Mouse (Mus musculus): ENCODE measurements at regions not wholly inside any gene's neighbourhood (a gene's known extent, or its start where the extent isn't known, plus 50 kb on each side); places are given as distances from the start of the nearest gene placed in this dataset.

- TF ChIP-seq POLR2A (IDR thresholded peaks at IDR 0.05; ENCODE audit: control insufficient read depth, low read depth, low read length): no peak
- no peak for TF ChIP-seq CTCF (IDR thresholded peaks at IDR 0.05; ENCODE audit: control insufficient read depth, insufficient read depth, insufficient replicate concordance, low read depth, low read length)
- H3K27me3 ChIP-seq (ENCODE audit: control insufficient read depth, insufficient read depth, low read length): no peaks in the 10 kb centered on the region
Observed at GRCm38 (mm10) chr1:190036726-190037125, 114.6 kb upstream of the Smyd2 start.

GRCm38 (mm10) chr1:190035935-190036334 is 113.8 kb upstream of the Smyd2 start:
- no peak for TF ChIP-seq POLR2A (IDR thresholded peaks at IDR 0.05; ENCODE audit: control insufficient read depth, low read depth, low read length)
- no peak for TF ChIP-seq CTCF (IDR thresholded peaks at IDR 0.05; ENCODE audit: control insufficient read depth, insufficient read depth, insufficient replicate concordance, low read depth, low read length)
- Histone ChIP-seq H3K4me3 (ENCODE audit: control insufficient read depth, low read depth, low read length) (no peak overlapping the region), H3K4me1 (ENCODE audit: control insufficient read depth, insufficient read depth, low read length) (no peaks in the 10 kb centered on the region; the same call in 1 of the 2 replicates), H3K27me3 (ENCODE audit: control insufficient read depth, insufficient read depth, low read length) (no peaks in the 10 kb centered on the region), H3K36me3 (ENCODE audit: control insufficient read depth, insufficient read depth, low read length) (no peaks in the 10 kb centered on the region), H3K27ac (ENCODE audit: control insufficient read depth, insufficient read depth, low read depth, low read length) (no peak overlapping the region)

More at GRCm38 (mm10) chr1:190036726-190037125, 114.6 kb upstream of the Smyd2 start:
- Histone ChIP-seq H3K4me1 (ENCODE audit: control insufficient read depth, insufficient read depth, low read length) (no peaks in the 10 kb centered on the region; the same call in 1 of the 2 replicates), H3K4me3 (ENCODE audit: control insufficient read depth, low read depth, low read length) (no peak overlapping the region), H3K27ac (ENCODE audit: control insufficient read depth, insufficient read depth, low read depth, low read length) (no peak overlapping the region), H3K36me3 (ENCODE audit: control insufficient read depth, insufficient read depth, low read length) (no peaks in the 10 kb centered on the region)

- H3K27me3 ChIP-seq (ENCODE audit: control insufficient read depth, insufficient read depth, low read length): no peaks in the 10 kb centered on the region
- H3K4me1 ChIP-seq (ENCODE audit: control insufficient read depth, insufficient read depth, low read length): no peaks in the 10 kb centered on the region; the same call in 1 of the 2 replicates
- H3K36me3 ChIP-seq (ENCODE audit: control insufficient read depth, insufficient read depth, low read length): no peaks in the 10 kb centered on the region
- H3K4me3 ChIP-seq (ENCODE audit: control insufficient read depth, low read depth, low read length): no peak overlapping the region
- no peak overlapping the region for H3K27ac ChIP-seq (ENCODE audit: control insufficient read depth, insufficient read depth, low read depth, low read length)
- TF ChIP-seq POLR2A (IDR thresholded peaks at IDR 0.05; ENCODE audit: control insufficient read depth, low read depth, low read length) (no peak), CTCF (IDR thresholded peaks at IDR 0.05; ENCODE audit: control insufficient read depth, insufficient read depth, insufficient replicate concordance, low read depth, low read length) (no peak)
Observed at GRCm38 (mm10) chr1:190034091-190034490, 111.9 kb upstream of the Smyd2 start.

- Histone ChIP-seq H3K4me1 (ENCODE audit: control insufficient read depth, insufficient read depth, low read length) (no peaks in the 10 kb centered on the region), H3K27me3 (ENCODE audit: control insufficient read depth, insufficient read depth, low read length) (no peaks in the 10 kb centered on the region), H3K27ac (ENCODE audit: control insufficient read depth, insufficient read depth, low read depth, low read length) (no peak overlapping the region), H3K4me3 (ENCODE audit: control insufficient read depth, low read depth, low read length) (no peak overlapping the region), H3K36me3 (ENCODE audit: control insufficient read depth, insufficient read depth, low read length) (no peaks in the 10 kb centered on the region)
- no peak for TF ChIP-seq POLR2A (IDR thresholded peaks at IDR 0.05; ENCODE audit: control insufficient read depth, low read depth, low read length)
- no peak for TF ChIP-seq CTCF (IDR thresholded peaks at IDR 0.05; ENCODE audit: control insufficient read depth, insufficient read depth, insufficient replicate concordance, low read depth, low read length)
Observed at GRCm38 (mm10) chr1:190027536-190027935, 105.4 kb upstream of the Smyd2 start.

GRCm38 (mm10) chr1:190009466-190009865 is 87.3 kb upstream of the Smyd2 start:
- Histone ChIP-seq H3K36me3 (ENCODE audit: control insufficient read depth, insufficient read depth, low read length) (no peaks in the 10 kb centered on the region), H3K4me3 (ENCODE audit: control insufficient read depth, low read depth, low read length) (no peak overlapping the region), H3K27ac (ENCODE audit: control insufficient read depth, insufficient read depth, low read depth, low read length) (no peak overlapping the region), H3K27me3 (ENCODE audit: control insufficient read depth, insufficient read depth, low read length) (no peaks in the 10 kb centered on the region), H3K4me1 (ENCODE audit: control insufficient read depth, insufficient read depth, low read length) (no peaks in the 10 kb centered on the region)
- no peak for TF ChIP-seq CTCF (IDR thresholded peaks at IDR 0.05; ENCODE audit: control insufficient read depth, insufficient read depth, insufficient replicate concordance, low read depth, low read length)
- TF ChIP-seq POLR2A (IDR thresholded peaks at IDR 0.05; ENCODE audit: control insufficient read depth, low read depth, low read length): no peak

GRCm38 (mm10) chr1:190007271-190007670 is 85.1 kb upstream of the Smyd2 start:
- Histone ChIP-seq H3K4me1 (ENCODE audit: control insufficient read depth, insufficient read depth, low read length) (no peaks in the 10 kb centered on the region), H3K4me3 (ENCODE audit: control insufficient read depth, low read depth, low read length) (no peak overlapping the region), H3K27ac (ENCODE audit: control insufficient read depth, insufficient read depth, low read depth, low read length) (no peak overlapping the region), H3K27me3 (ENCODE audit: control insufficient read depth, insufficient read depth, low read length) (no peaks in the 10 kb centered on the region), H3K36me3 (ENCODE audit: control insufficient read depth, insufficient read depth, low read length) (no peaks in the 10 kb centered on the region)
- TF ChIP-seq CTCF (IDR thresholded peaks at IDR 0.05; ENCODE audit: control insufficient read depth, insufficient read depth, insufficient replicate concordance, low read depth, low read length): no peak
- no peak for TF ChIP-seq POLR2A (IDR thresholded peaks at IDR 0.05; ENCODE audit: control insufficient read depth, low read depth, low read length)

- TF ChIP-seq POLR2A (IDR thresholded peaks at IDR 0.05; ENCODE audit: control insufficient read depth, low read depth, low read length) (no peak), CTCF (IDR thresholded peaks at IDR 0.05; ENCODE audit: control insufficient read depth, insufficient read depth, insufficient replicate concordance, low read depth, low read length) (no peak)
Observed at GRCm38 (mm10) chr1:190001084-190001483, 78.9 kb upstream of the Smyd2 start.

GRCm38 (mm10) chr1:189993706-189994105 is 71.5 kb upstream of the Smyd2 start:
- Histone ChIP-seq H3K27ac (ENCODE audit: control insufficient read depth, insufficient read depth, low read depth, low read length) (no peak overlapping the region), H3K36me3 (ENCODE audit: control insufficient read depth, insufficient read depth, low read length) (no peaks in the 10 kb centered on the region), H3K4me3 (ENCODE audit: control insufficient read depth, low read depth, low read length) (no peak overlapping the region), H3K4me1 (ENCODE audit: control insufficient read depth, insufficient read depth, low read length) (no peaks in the 10 kb centered on the region), H3K27me3 (ENCODE audit: control insufficient read depth, insufficient read depth, low read length) (no peaks in the 10 kb centered on the region)
- TF ChIP-seq POLR2A (IDR thresholded peaks at IDR 0.05; ENCODE audit: control insufficient read depth, low read depth, low read length): no peak
- no peak for TF ChIP-seq CTCF (IDR thresholded peaks at IDR 0.05; ENCODE audit: control insufficient read depth, insufficient read depth, insufficient replicate concordance, low read depth, low read length)

More at GRCm38 (mm10) chr1:190001084-190001483, 78.9 kb upstream of the Smyd2 start:
- Histone ChIP-seq H3K4me3 (ENCODE audit: control insufficient read depth, low read depth, low read length) (no peak overlapping the region), H3K27me3 (ENCODE audit: control insufficient read depth, insufficient read depth, low read length) (no peaks in the 10 kb centered on the region), H3K36me3 (ENCODE audit: control insufficient read depth, insufficient read depth, low read length) (no peaks in the 10 kb centered on the region), H3K4me1 (ENCODE audit: control insufficient read depth, insufficient read depth, low read length) (no peaks in the 10 kb centered on the region), H3K27ac (ENCODE audit: control insufficient read depth, insufficient read depth, low read depth, low read length) (no peak overlapping the region)
